Mouse (Mus musculus): ENCODE results near the gene Flt3.

The Flt3 gene

DNA sequence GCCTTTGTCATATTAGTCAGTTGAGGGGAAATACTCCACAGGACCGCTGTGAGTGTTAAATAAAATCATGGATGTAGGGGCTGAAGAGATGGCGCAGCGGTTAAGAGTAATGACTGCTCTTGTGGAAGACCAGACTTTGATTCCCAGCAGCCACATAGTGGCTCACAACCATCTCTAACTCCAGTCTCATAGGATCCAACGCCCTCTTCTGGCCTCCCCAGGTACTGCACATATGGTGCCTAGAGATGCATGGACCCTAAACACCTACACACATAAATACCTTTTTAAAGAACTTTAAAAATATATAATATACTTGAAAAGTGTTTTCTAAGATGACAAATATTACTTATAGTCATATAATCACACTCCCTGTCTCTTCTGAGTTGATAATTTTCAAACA is 115.9 kb downstream of the Flt3 start:
- no peak for DNase-seq (ENCODE audit: low read depth)

Data from NIH3T3 (cell line).